Mouse (Mus musculus): ENCODE results near the gene Eva1c.

DNA sequence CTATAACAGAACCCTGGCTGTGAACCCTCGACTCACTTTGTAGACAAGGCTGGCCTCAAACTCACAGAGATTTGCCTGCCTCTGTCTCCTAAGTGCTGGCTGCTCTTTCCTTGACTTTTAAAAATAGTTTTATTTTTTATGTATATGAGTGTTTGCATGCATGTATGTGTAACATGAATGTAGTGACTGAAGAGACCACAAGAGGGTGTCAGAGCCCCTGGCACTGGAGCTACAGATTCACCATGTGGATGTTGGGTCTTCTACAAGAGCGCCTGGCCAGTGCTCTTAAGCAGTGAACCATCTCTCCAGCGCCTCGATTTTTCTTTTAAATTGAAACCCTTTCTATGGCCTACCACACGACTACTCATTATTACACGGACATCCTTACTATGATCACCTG lies 127.3 kb downstream of the Eva1c start:
- TF ChIP-seq POLR2A (IDR thresholded peaks at IDR 0.05; ENCODE audit: extremely low read depth, insufficient read depth, low read length) (no peak), CTCF (IDR thresholded peaks at IDR 0.05; ENCODE audit: extremely low read depth, insufficient read depth, low read length) (0 out of 2 replicates have a peak, but pooled peaks have one; percentile 16)

Data from cortical plate, adult 2 months (tissue).